Mouse (Mus musculus) left cerebral cortex, postnatal 4 days (tissue): Measurements from ENCODE around the gene Npepps. TPM values are rescaled to one million over a fixed set of nuclear protein-coding genes. Genes with fewer than 3 reads are reported as not detected.
A peak's percentile ranks its signal among the peaks of the same experiment; 100 is the strongest.
"Not testable (repeated sequence)": the region's sequence is repeated elsewhere in the genome, so short reads cannot be mapped to it uniquely, and the experiment has no call there.

Experiments
- DNase-seq: peaks from one replicate; pipeline ENCODE4 v3.0.0-alpha.2; 2022
- intact Hi-C: fragments of 180-260 bp; cut with DNase I; formaldehyde crosslinking; loops from one replicate; pipeline ENCODE4 v1.15.1; 2025
- total RNA-seq, 2 experiments: library from RNA; stranded (reverse); gene quantifications; 2 replicates each; pipeline ENCODE4 v1.2.3; 2021

Gene Npepps
- total RNA-seq, 2 experiments from 2014 or later, result 178 to 180 TPM

- DNase-seq, intact Hi-C loops: not testable (repeated sequence)
Measured at GRCm38 (mm10) chr11:97249649-97250048, 30.8 kb downstream of the Npepps start.

GRCm38 (mm10) chr11:97246510-97247159, 33.8 kb downstream of the Npepps start:
- no peak for DNase-seq
- intact Hi-C loops, result no loop called here

GRCm38 (mm10) chr11:97241321-97241720, 39.1 kb downstream of the Npepps start:
- intact Hi-C loops, result no loop called here
- DNase-seq, result no peak

GRCm38 (mm10) chr11:97237976-97238375, 42.5 kb downstream of the Npepps start:
- no peak for DNase-seq
- intact Hi-C loops, result no loop called here

GRCm38 (mm10) chr11:97232436-97232835, 48.0 kb downstream of the Npepps start:
- no peak for DNase-seq
- intact Hi-C loops, result no loop called here

- DNase-seq, result no peak
- intact Hi-C loops, result no loop called here
Measured at GRCm38 (mm10) chr11:97229396-97229795, 51.0 kb downstream of the Npepps start.

GRCm38 (mm10) chr11:97228985-97229384, 51.5 kb downstream of the Npepps start:
- intact Hi-C loops, result no loop called here
- DNase-seq, result no peak

GRCm38 (mm10) chr11:97226131-97226530, 54.3 kb downstream of the Npepps start:
- DNase-seq, result no peak
- intact Hi-C loops, result no loop called here

- intact Hi-C loops, result no loop called here
- DNase-seq, result no peak
Measured at GRCm38 (mm10) chr11:97223485-97223884, 57.0 kb downstream of the Npepps start.

- intact Hi-C loops, result no loop called here
- DNase-seq, result no peak
Measured at GRCm38 (mm10) chr11:97221611-97222010, 58.8 kb downstream of the Npepps start.

- intact Hi-C loops, result no loop called here
- no peak for DNase-seq
Measured at GRCm38 (mm10) chr11:97220211-97220610, 60.2 kb downstream of the Npepps start.

- intact Hi-C loops, result no loop called here
- DNase-seq, result no peak
Measured at GRCm38 (mm10) chr11:97214411-97214810, 66.0 kb downstream of the Npepps start.

GRCm38 (mm10) chr11:97210728-97211400, 69.6 kb downstream of the Npepps start:
- intact Hi-C loops, result no loop called here
- DNase-seq, result no peak

- DNase-seq, result no peak
- intact Hi-C loops, result no loop called here
Measured at GRCm38 (mm10) chr11:97207011-97207422, 73.4 kb downstream of the Npepps start.

- no peak for DNase-seq
- intact Hi-C loops, result no loop called here
Measured at GRCm38 (mm10) chr11:97199519-97199918, 80.9 kb downstream of the Npepps start.

GRCm38 (mm10) chr11:97198601-97199000, 81.8 kb downstream of the Npepps start:
- peak; percentile 49 for DNase-seq

GRCm38 (mm10) chr11:97197021-97197420, 83.4 kb downstream of the Npepps start:
- DNase-seq, result no peak
- intact Hi-C loops, result no loop called here

More at GRCm38 (mm10) chr11:97198601-97199000, 81.8 kb downstream of the Npepps start:
- intact Hi-C loops, result no loop called here

GRCm38 (mm10) chr11:97196541-97196940, 83.9 kb downstream of the Npepps start:
- DNase-seq, result peak; percentile 10
- intact Hi-C loops, result no loop called here

GRCm38 (mm10) chr11:97192621-97192951, 87.9 kb downstream of the Npepps start:
- no peak for DNase-seq
- intact Hi-C loops, result no loop called here

- DNase-seq, result no peak
- intact Hi-C loops, result no loop called here
Measured at GRCm38 (mm10) chr11:97191915-97192620, 88.4 kb downstream of the Npepps start.

- no peak for DNase-seq
- intact Hi-C loops, result no loop called here
Measured at GRCm38 (mm10) chr11:97190992-97191391, 89.4 kb downstream of the Npepps start.

GRCm38 (mm10) chr11:97189645-97190044, 90.8 kb downstream of the Npepps start:
- intact Hi-C loops, DNase-seq: not testable (repeated sequence)
